Mouse (Mus musculus) hematopoietic stem cell, adult 5-6 weeks (primary cell): ENCODE data around the gene Reep1. TPM values are rescaled to one million over a fixed set of nuclear protein-coding genes. Genes with fewer than 3 reads are reported as not detected.
"Not testable (repeated sequence)": the region's sequence is repeated elsewhere in the genome, so short reads cannot be mapped to it uniquely, and the experiment has no call there.

Experiments used
- ATAC-seq, 2 experiments: fragments of 125-278 bp in 1 of 2; replicated peaks in 1 of 2; 2 replicates each; pipeline ENCODE4 v1.8.0; 2016 to 2017; ENCODE audit warnings: inconsistent platforms in 2 of 2, mild to moderate bottlenecking in 2 of 2, moderate number of reproducible peaks in 2 of 2, low read depth in 1 of 2, moderate TSS enrichment in 1 of 2; ENCODE audit not compliant: low FRiP score in 2 of 2, poor library complexity in 2 of 2, severe bottlenecking in 2 of 2, insufficient read depth in 1 of 2, low TSS enrichment in 1 of 2
- total RNA-seq: library from RNA; stranded (forward); fragments of 172-1452, 232-1000 nt; gene quantifications from 2 replicates; pipeline ENCODE4 v1.2.3, GENCODE M21; 2017

Reep1 gene
- total RNA-seq, 1 experiment from 2014 or later: not detected

DNA sequence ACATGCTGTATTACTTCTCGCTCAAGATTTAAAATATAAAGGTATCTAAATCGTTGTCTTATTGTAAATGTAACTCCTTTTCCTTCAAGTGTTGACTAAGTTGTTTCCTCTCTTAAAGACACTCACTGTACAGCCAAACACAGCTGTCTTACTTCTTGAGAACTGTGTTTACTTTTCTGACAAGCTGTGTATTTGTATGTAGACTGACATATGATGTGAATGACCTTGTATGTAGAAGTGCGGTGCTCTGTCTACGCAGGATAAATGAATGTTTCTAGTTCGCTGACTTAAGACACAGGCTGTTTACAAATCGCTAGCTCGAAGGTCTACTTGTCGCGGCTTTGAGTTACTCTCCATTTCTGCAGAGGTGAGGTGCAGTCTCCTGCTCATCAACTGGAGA is 102.5 kb downstream of the Reep1 start:
- ATAC-seq: no peak

- ATAC-seq: no peak
These were observed 105.5 kb downstream of the Reep1 start for GRCm38 (mm10) chr6:71812820-71813219.

DNA sequence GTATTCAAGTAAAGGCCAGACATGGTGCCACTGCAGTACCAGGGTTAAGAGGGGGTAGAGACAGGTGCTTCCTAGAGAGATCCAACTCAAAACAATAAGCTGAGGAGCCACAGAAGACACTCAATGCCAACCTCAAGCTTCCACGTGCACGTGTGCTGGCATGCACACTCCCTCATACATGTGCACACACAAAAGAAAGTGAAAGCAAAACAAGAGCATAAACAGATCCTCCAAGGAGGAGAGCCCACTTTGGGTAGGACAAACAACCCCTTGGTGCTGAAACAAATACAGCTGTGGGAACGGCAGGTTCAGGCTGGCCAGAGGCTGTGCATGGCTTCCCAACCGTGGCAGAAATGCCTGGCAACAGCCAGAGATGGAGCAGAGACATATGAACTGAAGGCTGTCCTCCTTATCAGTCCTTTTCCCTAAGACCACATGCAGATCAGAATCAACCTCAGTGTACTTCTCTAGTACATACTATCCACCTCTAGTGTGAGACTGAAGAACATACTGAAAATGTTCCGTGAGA is 112.5 kb downstream of the Reep1 start:
- ATAC-seq: no peak

GRCm38 (mm10) chr6:71823085-71823484 is 115.7 kb downstream of the Reep1 start:
- no peak for ATAC-seq

DNA sequence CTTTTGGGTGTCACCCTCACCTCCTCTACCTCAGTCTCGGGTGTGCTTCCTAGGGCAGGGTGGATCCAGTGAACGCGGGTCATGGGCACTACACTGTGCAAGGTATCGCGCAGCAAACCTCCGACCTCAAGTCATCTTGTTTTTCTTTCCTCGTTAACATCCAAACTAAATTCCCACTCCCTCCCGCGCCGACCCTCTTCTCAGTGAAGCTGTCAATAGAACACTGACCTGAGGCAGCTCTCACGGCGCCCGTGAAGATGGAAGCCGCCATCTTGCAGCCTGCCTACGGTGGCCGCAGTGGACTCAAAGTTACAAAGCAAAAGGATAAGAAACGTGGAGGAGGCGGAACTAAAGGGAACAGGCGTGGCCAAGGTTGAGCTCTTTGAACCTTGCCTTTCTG is 116.1 kb downstream of the Reep1 start:
- ATAC-seq: peak; percentile 99 to 100

DNA sequence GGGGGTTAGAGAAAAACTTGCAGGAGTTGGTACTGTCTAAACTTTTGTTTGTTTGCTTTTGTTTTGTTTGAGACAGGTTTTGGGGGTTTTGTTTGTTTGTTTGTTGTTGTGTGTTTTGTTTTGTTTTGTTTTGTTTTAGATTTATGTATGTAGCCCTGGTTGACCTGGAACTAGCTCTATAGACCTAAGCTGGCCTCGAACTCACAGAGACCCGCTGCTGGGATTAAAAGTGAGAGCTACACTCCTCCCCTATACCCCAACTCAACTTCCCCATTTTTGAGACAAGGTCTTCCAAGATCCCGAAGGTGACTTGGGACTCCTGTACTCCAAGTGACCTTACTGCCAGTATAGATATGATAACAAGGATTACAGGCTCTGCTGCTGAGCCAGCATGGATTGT is 116.6 kb downstream of the Reep1 start:
- no peak for ATAC-seq

GRCm38 (mm10) chr6:71826869-71827268 is 119.5 kb downstream of the Reep1 start, which contains the start of gene Mrpl35:
TSS of gene Mrpl35 (minus strand) at chr6:71826969.
- ATAC-seq: no peak

GRCm38 (mm10) chr6:71829768-71830167 is 122.4 kb downstream of the Reep1 start:
- no peak for ATAC-seq

DNA sequence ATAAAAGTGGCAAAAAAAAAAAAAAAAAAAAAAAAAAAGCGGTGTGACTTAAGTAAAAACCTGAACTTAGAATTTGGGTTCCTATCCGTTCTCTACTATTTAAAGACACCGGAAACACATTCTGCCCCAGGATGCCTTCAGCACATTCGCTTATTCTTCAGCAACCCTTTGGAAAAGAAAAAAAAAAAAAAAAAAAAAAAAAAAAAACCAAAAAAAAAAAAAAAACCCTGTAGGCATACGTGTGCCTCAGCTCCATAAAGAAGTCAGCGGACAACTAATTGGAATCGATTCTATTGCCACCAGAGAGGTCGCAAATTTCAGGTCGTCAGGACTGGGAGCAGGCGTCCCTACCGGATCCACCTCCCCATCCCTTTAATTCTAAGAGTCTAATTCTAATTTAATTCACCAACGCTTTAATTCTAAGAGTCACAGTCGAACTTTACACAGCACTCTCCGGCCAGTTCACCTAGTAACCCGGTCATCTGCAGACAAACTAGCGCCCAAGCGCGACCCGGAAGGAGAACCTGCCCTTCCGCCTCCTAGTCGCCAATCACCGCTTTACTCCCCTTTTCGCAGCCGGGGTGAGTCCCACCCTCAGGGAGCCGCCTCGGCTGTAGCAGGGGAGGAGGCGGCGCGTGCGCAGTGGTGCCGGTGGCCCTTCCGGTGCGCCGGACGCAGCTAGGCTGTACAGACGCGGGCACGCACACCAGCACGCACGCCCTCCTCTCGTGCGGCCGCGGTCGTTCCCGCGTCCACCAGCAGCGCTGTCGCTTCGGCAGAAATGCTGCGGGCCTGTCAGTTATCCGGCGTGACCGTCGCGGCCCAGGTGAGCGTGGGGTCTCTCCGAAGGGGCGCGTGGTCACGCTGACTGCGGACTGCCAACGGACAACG is 123.6 kb downstream of the Reep1 start, which contains the start of gene Immt:
TSS of gene Immt (plus strand) at position 642 of the 891 bp plus-strand sequence.
- peak; percentile 90 to 94 for ATAC-seq

GRCm38 (mm10) chr6:71831581-71831960 is 124.2 kb downstream of the Reep1 start:
- peak; percentile 98 to 99 for ATAC-seq

DNA sequence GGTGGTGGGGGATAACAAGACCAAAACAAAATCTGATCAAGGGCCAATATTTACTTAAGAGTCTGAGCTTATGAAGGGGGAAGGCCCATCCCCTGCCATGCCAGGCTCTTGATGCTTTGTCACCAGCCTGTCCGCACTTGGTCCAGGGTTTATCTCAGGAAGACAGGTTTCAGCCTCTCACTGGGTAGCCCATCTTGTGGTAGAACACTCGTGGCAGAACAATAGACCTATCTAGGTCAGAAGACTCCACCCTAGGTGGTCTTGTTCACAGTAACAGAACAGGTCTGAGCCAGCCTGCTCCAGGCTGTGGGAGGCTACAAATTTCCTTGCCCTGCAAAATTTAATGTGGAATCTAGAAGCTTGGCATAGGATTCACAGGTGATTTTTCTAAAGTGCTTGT is 129.4 kb downstream of the Reep1 start:
- ATAC-seq: no peak

DNA sequence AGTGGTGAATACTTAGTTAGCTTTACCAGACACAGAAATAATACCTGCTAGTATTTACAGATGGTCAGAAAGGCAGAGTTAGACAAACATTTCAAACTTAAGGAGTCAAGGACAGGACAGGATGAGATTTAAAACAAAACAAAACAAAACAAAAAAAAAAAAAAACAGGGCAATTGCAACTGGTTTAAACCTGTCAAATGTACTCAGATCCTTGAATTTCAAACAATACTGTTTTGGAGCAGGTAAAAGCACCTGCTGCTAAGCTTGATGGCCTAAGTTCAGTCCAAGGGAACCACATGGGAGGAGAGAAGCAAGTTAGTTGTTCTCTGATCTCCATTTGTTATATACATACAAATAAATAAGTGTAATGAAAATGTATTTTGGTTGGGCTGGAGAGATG is 132.5 kb downstream of the Reep1 start:
- no peak for ATAC-seq

DNA sequence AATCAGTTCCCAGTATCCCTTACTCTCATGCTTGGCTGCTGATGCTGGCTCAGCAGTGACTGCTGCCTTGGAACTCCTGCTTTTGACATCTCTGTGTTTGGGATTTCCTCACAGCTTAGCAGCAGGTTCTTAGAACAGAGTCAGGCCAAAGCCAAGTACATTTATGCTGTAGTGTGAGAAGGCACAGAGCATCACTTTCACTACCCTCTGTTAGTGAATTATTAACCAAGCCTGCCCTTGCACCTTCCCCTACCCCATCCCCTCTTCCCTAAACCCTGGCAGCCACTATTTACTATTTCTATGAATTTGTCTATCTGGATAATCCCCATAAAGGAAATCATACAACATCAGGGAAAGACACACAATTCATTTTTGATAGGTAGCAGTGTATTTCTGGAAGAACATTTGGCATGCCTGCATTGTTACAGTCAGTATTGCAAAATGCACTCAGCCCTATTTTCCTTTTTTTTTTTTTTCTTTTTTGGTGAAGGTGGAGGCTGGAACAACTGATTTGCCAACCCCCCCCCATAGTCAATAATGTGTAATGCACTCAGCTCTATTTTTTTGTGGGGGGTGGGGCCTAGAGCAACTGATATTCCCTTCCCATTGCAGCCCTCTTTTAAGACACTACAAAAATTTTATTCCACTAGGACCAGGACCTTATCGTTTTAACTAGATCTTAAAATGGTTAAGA is 133.4 kb downstream of the Reep1 start:
- ATAC-seq: no peak

DNA sequence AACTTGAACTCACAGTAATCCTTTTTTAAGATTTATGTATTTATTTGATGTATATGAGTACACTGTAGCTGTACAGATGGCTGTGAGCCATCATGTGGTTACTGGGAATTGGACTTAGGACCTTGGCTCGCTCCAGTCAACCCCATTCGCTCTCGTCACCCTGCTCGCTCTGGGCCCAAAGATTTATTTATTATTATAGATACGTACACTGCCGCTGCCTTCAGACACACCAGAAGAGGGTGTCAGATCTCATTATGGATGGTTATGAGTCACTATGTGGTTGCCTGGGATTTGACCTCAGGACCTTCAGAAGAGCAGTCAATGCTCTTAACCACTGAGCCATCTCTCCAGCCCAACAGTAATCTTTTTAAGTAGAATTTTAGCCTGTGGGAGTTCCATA is 139.5 kb downstream of the Reep1 start:
- ATAC-seq: not testable (repeated sequence)

Other genes with a start within 250 kb of the Reep1 start
- gene Rnf103, start 213.7 kb upstream of the Reep1 start, total RNA-seq: 22.3 and 25.9 TPM in 2 replicates
- gene Chmp3, start 163.8 kb upstream of the Reep1 start, total RNA-seq: 105 and 112 TPM in 2 replicates
- 41.7 and 80.9 TPM in 2 replicates for gene Kdm3a, start 74.6 kb upstream of the Reep1 start, total RNA-seq
- 14.8 and 39.6 TPM in 2 replicates for gene Mrpl35, start 119.4 kb downstream of the Reep1 start, total RNA-seq
- gene Immt, start 123.8 kb downstream of the Reep1 start, total RNA-seq: 104 and 121 TPM in 2 replicates
- 145 and 188 TPM in 2 replicates for gene Ptcd3, start 201.2 kb downstream of the Reep1 start, total RNA-seq
- gene Polr1a, start 201.5 kb downstream of the Reep1 start, total RNA-seq: 87.4 and 100 TPM in 2 replicates